Mouse (Mus musculus): ENCODE measurements around the gene Gsg1l2.

Gene Gsg1l2

GRCm38 (mm10) chr11:67774379-67774778, at the start of gene Gsg1l2:
TSS of gene Gsg1l2 (plus strand) at chr11:67774608.
- in situ Hi-C loops (cut with MboI, MseI) = no loop called here

GRCm38 (mm10) chr11:67727095-67727494, 47.3 kb upstream of the Gsg1l2 start:
- in situ Hi-C loops (cut with MboI, MseI) = no loop called here

GRCm38 (mm10) chr11:67728726-67729125, 45.7 kb upstream of the Gsg1l2 start:
- in situ Hi-C loops (cut with MboI, MseI) = no loop called here

GRCm38 (mm10) chr11:67731056-67731455, 43.4 kb upstream of the Gsg1l2 start:
- in situ Hi-C loops (cut with MboI, MseI) = no loop called here

GRCm38 (mm10) chr11:67733726-67734125, 40.7 kb upstream of the Gsg1l2 start:
- in situ Hi-C loops (cut with MboI, MseI) = no loop called here

GRCm38 (mm10) chr11:67734597-67734996, 39.8 kb upstream of the Gsg1l2 start:
- in situ Hi-C loops (cut with MboI, MseI) = no loop called here

- in situ Hi-C loops (cut with MboI, MseI) = no loop called here
These were observed 36.1 kb upstream of the Gsg1l2 start for GRCm38 (mm10) chr11:67738345-67738744.

GRCm38 (mm10) chr11:67738846-67739490, 35.4 kb upstream of the Gsg1l2 start:
- in situ Hi-C loops (cut with MboI, MseI) = no loop called here

GRCm38 (mm10) chr11:67741569-67741968, 32.8 kb upstream of the Gsg1l2 start:
- in situ Hi-C loops (cut with MboI, MseI) = no loop called here

- in situ Hi-C loops (cut with MboI, MseI) = no loop called here
These were observed 18.1 kb upstream of the Gsg1l2 start for GRCm38 (mm10) chr11:67756287-67756686.

- in situ Hi-C loops (cut with MboI, MseI) = no loop called here
These were observed 16.8 kb upstream of the Gsg1l2 start for GRCm38 (mm10) chr11:67757373-67758167.

- in situ Hi-C loops (cut with MboI, MseI) = no loop called here
These were observed 3.4 kb upstream of the Gsg1l2 start, which contains the start of gene Glp2r for GRCm38 (mm10) chr11:67771053-67771452. TSS of gene Glp2r (minus strand) at chr11:67771153.

- in situ Hi-C loops (cut with MboI, MseI) = no loop called here
These were observed 2.7 kb upstream of the Gsg1l2 start for GRCm38 (mm10) chr11:67771691-67772090.

- in situ Hi-C loops (cut with MboI, MseI) = no loop called here
These were observed 1.8 kb upstream of the Gsg1l2 start for GRCm38 (mm10) chr11:67772577-67772976.

GRCm38 (mm10) chr11:67790182-67790581, 15.8 kb downstream of the Gsg1l2 start:
- in situ Hi-C loops (cut with MboI, MseI) = no loop called here

- in situ Hi-C loops (cut with MboI, MseI) = no loop called here
These were observed 23.5 kb downstream of the Gsg1l2 start, which contains the start of gene Dhrs7c for GRCm38 (mm10) chr11:67797931-67798330. TSS of gene Dhrs7c (plus strand) at chr11:67798187.

- in situ Hi-C loops (cut with MboI, MseI) = no loop called here
These were observed 25.8 kb downstream of the Gsg1l2 start for GRCm38 (mm10) chr11:67800130-67800723.

- in situ Hi-C loops (cut with MboI, MseI) = no loop called here
These were observed 26.8 kb downstream of the Gsg1l2 start for GRCm38 (mm10) chr11:67801169-67801568.

GRCm38 (mm10) chr11:67805538-67805937, 31.1 kb downstream of the Gsg1l2 start:
- in situ Hi-C loops (cut with MboI, MseI) = no loop called here

GRCm38 (mm10) chr11:67806832-67807597, 32.6 kb downstream of the Gsg1l2 start:
- in situ Hi-C loops (cut with MboI, MseI) = no loop called here

GRCm38 (mm10) chr11:67808051-67808450, 33.6 kb downstream of the Gsg1l2 start:
- in situ Hi-C loops (cut with MboI, MseI) = no loop called here

- in situ Hi-C loops (cut with MboI, MseI) = no loop called here
These were observed 37.1 kb downstream of the Gsg1l2 start for GRCm38 (mm10) chr11:67811535-67811934.

All from T-helper 2 cell (primary cell).